Mouse (Mus musculus) spleen, adult 10 weeks (tissue): ENCODE results near the gene Ndnf. TPM values are rescaled to one million over a fixed set of nuclear protein-coding genes. Genes with fewer than 3 reads are reported as not detected.

Source experiments
- polyA plus RNA-seq: library from polyadenylated mRNA; stranded (reverse); fragments of 350-450 nt; fragmentation: Illumina TruSeq; extraction: RNeasy Lipid Tissue Mini Kit (QIAGEN cat#74804); gene quantifications from one replicate; pipeline ENCODE4 v1.2.3, GENCODE M21; 2015; ENCODE audit warnings: low replicate concordance; ENCODE audit not compliant: insufficient read depth

Ndnf gene
- polyA plus RNA-seq: 3.3 TPM

GRCm38 (mm10) chr6:65671451-65671850 is at the start of gene Ndnf:
Ndnf (plus strand) TSS chr6:65671590.

Other genes with a start within 250 kb of the Ndnf start
- gene Tnip3, start 146.3 kb upstream of the Ndnf start, polyA plus RNA-seq: 1.0 TPM
- 2.2 TPM for gene Prdm5, start 107.4 kb downstream of the Ndnf start, polyA plus RNA-seq